Mouse (Mus musculus) adrenal gland, adult (tissue): ENCODE measurements at regions not wholly inside any gene's neighbourhood (a gene's known extent, or its start where the extent isn't known, plus 50 kb on each side); places are given as distances from the start of the nearest gene placed in this dataset.
"Not testable (repeated sequence)": the region's sequence is repeated elsewhere in the genome, so short reads cannot be mapped to it uniquely, and the experiment has no call there.

Source experiments
- DNase-seq, 2 experiments: peaks; one replicate each; pipeline ENCODE4 v3.0.0; 2022 to 2023; ENCODE audit warnings: low spot score in 1 of 2; ENCODE audit not compliant: inconsistent age in 2 of 2

DNA sequence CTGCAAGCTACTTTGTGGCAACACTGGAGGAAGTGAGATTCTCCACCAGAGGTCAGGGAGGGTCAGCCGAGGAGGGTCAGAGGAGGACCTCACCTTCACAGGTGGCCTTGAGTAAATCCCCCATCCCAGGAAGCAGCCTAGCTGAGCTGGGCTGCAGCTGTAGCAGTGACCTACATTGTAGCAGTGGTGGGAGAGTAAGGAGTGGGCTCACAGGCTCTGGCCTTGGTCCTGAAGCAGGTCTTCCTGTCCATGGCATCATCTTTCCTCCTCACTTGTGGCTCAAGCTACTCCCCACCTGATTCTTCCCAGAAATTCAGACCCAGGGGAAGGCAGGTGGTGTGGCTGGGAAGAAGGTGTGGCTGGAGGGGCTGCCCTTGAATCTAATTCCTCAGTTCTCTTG, 84.3 kb downstream of the 1810013L24Rik start:
- DNase-seq = not testable (repeated sequence)

DNA sequence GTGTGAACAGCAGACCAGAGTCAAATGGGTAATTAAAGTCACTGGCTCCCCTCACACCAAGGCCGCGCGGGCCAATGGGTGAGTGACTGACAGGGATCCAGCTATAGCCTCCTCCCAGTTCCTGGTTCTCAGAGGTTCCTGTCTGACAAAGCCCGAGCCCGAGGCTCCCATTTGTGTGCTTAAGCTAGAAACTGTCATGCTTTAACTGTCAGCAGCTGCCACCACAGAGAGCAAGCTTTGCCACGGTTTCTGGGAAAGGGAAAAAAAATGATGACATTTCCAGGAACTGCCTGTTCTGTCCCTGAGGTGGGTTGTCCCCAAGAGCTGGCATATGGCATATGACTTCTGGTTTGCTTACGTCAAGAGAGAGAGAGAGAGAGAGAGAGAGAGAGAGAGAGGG, 86.2 kb downstream of the 1810013L24Rik start:
- DNase-seq = peak in 1 of 2 experiments; percentile 26

DNA sequence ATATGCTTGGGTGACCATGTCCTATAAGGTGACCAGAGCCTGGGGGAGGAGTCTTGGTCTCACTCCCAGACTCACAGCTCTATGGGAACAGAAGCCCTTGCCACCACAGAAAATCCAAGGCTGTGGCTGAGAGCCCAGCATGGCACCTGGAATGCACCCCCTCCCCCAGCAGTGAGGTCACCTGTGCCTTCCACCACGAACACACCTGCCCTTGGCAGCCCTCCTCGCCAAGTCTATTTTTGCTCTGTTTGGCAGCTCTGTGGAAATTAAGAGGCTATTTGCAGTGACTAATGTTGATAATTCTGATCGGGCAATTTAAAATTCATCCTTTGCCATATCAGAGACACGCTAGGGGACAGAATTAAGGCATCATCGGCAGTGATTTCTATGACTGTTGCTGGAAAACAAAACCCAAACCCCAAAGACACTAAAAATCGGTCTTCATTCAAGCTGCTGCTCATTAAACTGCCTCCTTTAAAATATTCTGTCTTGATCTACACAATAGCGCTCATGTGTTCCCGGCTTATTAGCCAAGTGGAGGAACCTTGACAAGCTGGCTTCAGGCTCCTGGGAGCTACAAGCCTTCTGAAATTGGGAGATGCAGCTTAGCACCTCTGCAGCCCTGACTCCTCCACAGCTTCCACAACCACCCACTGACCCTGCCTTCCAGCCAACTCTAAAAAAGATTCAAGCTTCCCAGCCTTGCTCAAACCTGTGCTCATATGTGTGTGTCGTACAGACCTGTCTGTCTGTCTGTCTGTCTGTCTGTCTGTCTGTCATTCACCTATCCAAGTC, 89.0 kb downstream of the 1810013L24Rik start:
- DNase-seq = no peak

DNA sequence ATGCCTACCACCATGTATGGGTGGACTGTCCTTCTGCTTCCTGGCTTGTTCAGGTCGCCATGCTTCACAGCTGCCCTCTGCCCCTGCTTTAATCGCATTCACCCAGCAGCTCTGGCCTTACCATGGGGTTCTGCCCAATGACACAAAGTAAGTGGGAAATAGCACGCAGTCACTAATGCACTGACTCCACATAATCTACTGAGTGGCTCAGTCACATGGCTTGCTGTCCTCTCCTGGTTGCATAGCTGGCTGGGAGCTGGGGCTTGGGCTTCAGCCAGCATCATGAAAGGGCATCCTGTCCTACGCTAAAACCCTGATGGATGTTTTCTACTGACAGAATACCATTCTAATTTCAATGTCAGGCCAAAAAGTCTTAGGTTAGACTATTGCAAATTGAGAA, 94.8 kb downstream of the 1810013L24Rik start:
- DNase-seq = peak; percentile 49 to 61

DNA sequence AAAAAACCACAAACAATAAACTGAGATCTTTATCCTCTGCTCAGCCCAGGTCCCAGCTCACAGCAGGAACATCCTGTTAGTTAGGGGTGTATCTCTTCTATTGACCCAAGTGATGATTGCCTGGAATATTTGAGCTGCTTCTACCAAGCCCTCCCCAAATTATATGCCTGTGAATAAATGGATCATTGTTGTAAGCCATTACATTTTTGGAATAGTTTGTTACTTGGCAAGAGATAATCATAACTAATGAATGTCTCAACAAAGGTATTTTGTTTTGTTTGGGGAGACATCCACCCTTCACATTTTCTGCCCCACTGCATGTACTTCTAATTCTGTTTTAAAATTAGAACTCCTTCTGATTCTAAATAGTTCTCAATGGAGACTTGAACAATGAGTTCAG, 102.1 kb downstream of the 1810013L24Rik start:
- no peak for DNase-seq

DNA sequence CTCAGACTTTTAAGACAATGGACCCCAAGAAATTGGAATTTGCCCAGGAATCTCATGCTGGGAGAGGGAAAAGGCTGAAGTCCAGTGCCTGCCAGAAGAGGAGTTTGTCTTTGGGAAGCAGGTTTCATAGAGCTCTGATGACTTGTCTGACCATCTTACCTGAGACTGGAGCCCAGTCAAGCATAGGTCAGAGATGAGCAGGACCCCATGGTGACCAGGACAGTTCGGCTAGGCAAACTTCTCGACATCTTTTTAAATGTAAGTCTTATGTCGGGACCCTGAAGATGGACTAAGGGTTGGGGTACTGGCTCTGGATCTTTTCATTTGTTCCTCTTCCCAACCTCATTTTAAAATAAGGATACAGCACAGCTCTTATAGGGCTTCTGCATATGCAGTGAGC, 103.2 kb downstream of the 1810013L24Rik start:
- DNase-seq = no peak

DNA sequence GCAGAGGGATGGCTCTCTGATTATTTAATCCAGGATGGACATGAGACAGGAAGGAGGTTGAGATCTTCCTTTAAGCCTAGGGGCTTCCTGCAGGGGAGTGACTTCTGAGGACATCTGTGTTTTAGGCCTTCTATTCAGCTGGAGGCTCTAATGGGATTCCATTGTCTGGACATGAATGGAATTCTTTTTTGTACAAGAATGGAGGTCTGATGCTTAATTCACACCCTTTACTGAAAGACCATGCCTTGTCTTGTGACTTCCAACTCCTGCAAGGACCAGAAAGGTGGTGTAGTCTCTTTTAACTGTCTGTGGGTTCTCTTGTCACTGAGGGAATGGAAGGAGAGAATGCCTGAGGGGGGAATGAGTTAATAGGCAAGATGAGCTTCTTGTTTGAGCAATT, 106.5 kb downstream of the 1810013L24Rik start:
- DNase-seq = no peak

DNA sequence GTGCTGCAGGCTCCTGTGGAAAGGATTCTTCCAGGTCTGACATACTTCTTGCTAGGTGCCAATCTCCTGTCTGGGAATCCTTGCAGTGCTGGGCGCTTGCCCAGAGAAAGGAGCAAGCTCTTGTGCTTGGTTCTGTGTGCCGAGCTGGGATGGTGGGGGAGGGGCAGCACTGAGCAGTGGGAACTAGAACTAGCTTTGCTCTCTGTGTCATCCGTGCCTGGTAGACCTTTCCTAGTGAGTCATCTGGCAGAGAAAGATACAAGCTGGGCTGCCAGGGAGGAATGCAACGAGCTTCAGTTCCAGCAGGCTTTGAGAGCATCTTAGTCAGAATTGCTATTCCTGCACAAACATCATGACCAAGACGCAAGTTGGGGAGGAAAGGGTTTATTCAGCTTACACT, 108.6 kb downstream of the 1810013L24Rik start:
- DNase-seq = peak; percentile 86

DNA sequence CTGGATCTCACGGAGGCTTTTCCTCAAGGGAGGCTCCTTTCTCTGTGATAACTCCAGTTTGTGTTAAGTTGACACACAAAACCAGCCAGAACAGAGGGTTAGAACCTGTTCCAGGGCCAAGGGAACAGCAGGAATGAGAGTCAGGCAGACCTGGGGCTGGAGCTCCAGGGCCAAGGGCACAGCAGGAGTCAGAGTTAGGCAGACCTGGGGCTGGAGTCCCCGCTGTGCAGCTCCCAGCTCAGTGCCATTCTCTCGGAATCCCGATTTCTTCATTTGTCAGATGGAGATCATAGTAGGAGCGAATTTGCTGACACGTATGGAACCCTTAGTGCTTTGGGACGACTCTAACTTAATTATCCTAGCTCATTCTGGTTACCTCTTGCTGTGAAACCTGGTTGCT, 109.2 kb downstream of the 1810013L24Rik start:
- peak in 1 of 2 experiments; percentile 25 for DNase-seq

DNA sequence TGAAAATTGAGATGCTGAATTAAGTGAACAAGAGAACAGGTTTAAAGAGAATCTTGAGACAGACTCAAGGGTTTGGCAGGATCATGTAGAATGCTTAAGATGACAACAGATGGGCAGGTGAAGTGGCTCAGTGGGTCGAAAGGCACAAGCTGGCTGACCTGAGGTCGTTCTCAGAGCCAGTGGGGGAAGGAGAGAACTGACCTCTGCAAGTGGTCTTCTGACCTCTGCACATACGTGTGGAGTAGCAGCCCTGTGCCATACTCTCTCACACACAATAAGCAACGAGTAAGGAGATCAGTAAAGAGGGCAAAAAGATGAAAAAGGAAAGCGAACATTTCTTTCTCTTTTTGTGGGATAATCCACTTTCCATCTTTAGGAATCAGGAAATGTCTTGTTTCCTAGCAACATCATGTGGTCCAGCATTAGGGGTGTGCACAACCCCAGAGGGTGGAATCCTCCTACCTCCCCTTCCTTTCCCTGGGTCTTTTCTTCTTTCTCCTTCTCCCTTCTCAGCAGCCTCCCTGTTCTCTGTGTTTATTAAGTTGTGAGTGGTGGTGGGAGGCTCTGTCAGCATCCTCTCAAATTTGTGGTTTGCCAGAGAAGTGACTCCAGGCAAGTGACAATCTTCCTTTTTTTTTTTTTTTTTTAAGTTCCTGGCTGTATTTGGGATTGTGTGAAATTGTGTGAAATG, 114.7 kb downstream of the 1810013L24Rik start:
- DNase-seq = no peak

DNA sequence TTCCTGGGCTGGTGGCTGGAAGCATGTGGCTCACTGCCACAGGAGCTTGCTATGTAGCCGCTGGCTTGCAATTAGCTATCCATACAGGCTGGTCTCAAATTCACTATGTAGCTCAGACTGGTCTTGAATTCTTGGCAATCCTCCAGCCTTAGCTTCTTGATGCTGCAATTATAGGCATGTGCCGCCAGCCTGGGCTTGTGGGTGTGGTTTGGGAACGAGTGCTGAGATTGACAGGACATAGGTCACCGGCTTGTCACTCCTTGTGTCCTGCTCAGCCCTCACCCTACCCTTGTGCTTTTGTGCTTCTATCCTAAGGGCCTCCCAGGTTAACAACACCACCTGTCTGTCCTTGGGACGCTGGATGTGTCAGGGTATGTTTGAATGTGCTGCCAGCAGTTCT, 117.9 kb downstream of the 1810013L24Rik start:
- no peak for DNase-seq

DNA sequence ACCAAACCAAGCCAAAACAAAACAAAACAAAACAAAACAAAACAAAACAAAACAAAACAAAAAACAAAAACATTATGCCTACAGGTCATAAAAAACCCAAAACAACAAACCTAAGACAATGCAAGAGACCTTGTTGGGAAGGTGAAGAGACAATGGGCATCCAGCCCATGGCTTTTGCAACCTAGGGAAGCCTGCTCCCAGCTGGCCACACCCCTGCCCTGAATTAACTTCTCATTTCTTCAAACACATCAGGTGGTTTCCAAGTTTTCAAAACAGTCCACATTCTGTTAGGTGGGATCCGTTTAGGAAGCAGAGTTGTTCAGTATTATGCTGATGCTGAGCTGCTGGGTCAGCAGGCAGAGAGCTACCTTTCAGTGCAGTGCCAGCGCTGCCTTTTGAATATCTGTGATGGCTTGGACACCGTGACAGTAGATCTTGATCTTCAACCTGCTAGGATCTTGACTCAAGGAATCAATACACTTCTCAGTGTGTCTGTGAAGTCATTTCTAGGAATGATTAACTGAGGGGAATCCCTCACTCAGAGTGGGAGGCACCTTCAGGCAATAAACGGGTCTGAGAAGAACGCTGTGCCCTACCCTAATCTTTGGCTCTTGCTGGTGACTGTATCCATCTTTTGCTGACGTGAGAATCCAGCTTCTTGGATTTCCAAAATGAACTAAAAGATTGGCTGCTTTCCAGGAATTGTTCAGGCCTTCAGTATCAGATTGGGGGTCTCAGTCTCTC, 121.4 kb downstream of the 1810013L24Rik start:
- DNase-seq = no peak

DNA sequence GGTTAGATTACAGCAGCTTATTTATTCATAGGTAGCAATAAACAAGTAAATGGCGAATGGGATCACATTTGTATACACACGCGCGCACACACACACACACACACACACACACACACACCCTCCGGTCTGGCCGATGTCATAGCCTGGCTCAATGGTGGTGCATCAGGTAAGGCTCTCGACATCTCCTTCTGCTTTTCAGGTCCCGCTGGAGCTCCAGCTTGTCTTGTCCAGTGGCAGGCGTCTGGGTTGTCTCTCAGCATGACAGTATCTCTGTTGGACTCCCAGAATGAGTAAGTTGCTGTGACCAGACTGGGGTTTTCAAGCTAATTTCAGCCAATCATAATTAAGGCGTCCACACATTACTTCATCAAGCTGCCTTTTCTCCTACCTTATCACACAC, 131.8 kb downstream of the 1810013L24Rik start:
- no peak for DNase-seq

DNA sequence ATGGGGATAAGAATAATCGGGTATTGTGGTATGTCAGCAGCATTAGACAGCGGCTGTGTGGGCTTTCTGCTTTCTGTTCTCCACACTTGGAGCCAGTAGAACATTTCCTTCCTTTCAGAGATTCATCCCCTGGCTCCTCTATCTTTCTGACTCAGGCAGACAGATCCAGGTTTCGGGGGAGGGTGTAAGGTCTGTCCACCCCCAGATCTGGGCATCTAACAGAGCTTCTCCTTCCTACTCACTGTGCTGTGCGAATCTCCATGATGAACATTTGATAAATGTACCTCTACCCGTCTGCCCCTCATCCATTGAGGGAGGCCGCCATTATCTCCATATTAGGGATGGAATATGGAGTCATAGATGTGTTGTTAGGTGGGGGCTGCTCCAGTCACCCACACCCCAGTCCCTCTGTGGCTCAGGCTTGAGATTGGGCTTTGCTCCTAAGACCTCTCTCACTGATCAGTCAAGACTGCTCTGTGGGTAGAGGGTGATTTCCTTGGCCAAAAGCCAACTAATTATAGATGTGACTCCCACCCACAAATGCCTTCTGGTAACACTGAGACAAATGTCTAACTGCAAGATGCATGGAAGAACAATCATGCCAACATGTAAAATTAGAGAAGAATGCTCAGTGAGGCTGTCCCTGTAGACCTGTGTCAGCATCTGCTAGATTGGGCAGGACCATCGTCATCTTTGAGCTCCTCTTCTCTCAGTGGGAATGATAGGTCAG, 163.8 kb downstream of the 1810013L24Rik start:
- DNase-seq = no peak

DNA sequence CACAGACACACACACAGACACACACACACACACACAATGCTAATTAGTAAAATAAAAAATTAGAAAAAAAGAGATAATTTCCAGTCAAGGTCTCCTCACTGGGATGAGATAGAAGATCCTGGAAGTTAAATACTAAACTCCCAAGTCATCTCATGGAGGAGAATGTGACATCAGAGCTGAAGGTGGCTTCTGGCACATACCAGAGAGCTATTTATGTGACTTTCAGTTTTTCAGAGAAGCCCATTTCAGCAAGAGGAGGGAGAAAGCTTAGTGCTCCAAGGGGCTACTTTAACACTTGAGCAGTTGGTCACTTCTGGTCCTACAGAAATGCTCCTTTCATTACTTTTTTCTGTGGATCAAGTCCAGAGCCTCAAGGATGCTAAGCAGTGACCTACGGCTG, 164.6 kb downstream of the 1810013L24Rik start:
- no peak for DNase-seq

DNA sequence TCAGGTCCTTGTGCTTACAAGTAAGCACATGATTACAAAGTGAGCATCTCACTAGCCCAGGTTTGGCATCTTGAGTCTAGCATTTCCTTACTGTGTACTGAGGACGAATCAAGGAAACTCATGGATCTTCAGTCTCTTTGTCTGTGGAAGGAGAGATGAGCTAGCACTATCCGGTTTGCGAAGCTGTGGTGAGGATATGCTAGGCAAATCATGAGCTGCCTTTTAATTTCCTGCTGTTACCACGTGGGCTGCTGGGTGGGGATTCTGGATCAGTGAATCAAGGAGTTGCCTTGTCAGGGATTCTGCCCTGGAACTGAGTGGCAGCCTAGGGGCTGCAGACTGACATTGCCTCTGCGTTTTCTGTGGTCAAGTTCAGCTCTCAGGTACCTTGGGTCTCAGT, 167.3 kb downstream of the 1810013L24Rik start:
- peak in 1 of 2 experiments; percentile 12 for DNase-seq

DNA sequence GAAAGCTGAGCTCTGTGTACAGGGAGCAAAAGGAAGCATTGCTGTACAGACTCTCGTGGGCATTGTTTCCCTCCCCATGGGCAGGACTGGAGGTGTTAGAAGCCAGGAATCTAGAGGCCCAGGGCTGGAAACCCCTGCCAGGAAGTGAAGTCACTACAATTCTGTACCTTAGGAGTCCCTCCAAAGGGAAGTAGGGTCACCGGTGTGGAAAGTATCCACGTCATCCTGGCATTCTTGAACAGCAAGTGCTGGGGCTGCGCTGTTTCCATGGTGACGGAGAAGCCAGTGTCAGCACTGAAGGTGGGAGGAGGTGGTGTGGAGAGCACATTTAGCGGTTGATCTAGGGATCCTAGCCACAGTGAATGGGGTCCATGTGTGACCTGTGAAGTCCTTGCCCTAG, 174.1 kb downstream of the 1810013L24Rik start:
- DNase-seq = no peak

DNA sequence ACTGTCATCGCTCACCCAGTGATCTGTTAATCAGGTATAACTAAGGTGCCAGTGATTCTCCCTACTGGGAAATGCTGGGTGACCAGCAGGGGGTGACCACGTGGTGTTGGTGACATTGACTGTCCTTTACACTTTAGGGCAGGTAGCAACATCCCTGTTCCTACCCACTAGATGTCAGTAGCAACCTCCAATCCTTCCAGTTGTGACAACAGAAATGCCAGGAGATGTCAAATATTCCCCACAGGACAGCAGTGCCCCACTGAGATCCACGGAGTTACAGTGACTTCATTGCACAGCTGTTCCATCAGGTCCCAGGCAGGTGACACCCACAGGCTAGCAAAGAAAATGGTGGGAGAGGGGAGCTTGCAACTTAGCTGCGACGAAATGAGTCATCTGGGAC, 176.0 kb downstream of the 1810013L24Rik start:
- DNase-seq = peak in 1 of 2 experiments; percentile 53

DNA sequence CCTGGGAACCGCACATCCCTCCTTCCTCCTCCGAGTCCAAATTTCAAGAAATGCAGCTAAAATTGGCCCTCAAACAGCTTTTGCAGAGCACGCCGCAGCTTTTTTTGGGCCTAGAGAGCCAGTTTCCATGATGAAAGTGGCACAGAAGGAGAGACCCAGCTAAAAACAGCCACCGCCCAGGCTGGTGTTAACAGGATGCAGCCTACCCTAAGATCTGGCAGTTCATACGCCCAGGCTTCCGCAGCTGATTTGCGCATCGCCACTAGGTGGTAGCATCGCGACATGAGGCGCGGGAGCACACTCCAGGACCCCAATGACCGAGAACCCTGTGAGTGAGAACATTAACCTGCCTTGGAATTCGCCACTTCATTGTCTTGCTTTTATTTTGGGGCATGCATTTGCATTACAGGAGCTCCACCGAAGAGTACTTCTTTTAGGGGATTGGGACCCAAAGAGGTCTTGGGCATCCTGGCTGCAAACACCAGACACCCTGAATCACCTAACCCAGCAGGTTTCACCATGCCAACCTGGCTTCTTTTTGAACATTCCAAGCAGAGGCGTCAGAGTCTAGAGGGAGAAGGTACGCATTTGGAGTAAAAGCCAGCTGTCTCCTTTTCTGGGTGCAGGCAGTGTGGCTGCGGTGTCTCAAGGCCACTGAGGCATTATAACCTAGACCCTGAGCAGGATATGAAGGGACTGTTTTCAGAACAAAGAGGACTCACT, 179.6 kb downstream of the 1810013L24Rik start:
- DNase-seq = peak; percentile 77 to 94

DNA sequence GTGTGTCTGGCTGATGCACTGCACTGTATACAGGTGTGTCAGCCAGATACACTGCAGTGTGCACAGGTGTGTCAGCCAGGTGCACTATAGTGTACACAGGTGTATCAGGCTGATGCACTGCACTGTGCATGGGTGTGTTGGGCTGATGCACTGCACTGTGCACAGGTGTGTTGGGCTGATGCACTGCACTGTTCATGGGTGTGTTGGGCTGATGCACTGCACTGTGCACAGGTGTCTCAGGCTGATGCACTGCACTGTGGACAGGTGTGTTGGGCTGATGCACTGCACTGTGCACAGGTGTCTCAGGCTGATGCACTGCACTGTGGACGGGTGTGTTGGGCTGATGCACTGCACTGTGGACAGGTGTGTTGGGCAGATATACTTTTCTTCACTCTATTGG, 181.2 kb downstream of the 1810013L24Rik start:
- DNase-seq = no peak
